12 mouse cellular contexts compared by ENCODE assay signal in genomic region chr16:31598989-31599421, GRCm38 (mm10).
DNase-seq lines count a peak whose midpoint lies in the region; ATAC-seq and TF ChIP-seq lines count a peak whose summit lies in the region.
"Had no signal": no experiment of that assay in that cellular context is flagged by ENCODE, and none has a peak within 500 bp of the region (broad histone marks: within the 10 kb centered on the region; RNA-seq: fewer than 3 reads in every experiment).

No protein-coding gene starts in this region.

- H3K9me3 ChIP-seq in kidney, embryonic 15.5 days (replicated peaks), result no peaks in the 10 kb centered on the region
- H3K9me3 ChIP-seq: embryonic facial prominence, embryonic 15.5 days had no signal

- CTCF ChIA-PET in Patski (lab: Charles Lee), result interaction anchor here (0.9 to 1.8 kb wide), 2 partner anchors 18 to 94 kb away, joined by 4 read pairs; no protein-coding TSS in a partner anchor

- 81% methylated on average over 6 of the region's 6 CpGs for WGBS in lung, adult 2 months
- WGBS in kidney, embryonic 15.5 days, result 91% methylated on average over 6 of the region's 6 CpGs

- no peak overlapping the region for H3K27ac ChIP-seq in kidney, embryonic 15.5 days
- H3K27ac ChIP-seq: embryonic facial prominence, embryonic 15.5 days had no signal

- TF ChIP-seq POLR2A in myocyte (IDR thresholded peaks at IDR 0.05; ENCODE audit: insufficient read length, low read depth), result no peak
- TF ChIP-seq POLR2A in lung, adult 2 months (IDR thresholded peaks at IDR 0.05; ENCODE audit: borderline replicate concordance, extremely low read depth, low read depth, low read length), result no peak

- peak; percentile 27 for ATAC-seq in Patski
- no peak for ATAC-seq in kidney, embryonic 15.5 days (replicated peaks; ENCODE audit: low FRiP score)

- H3K79me2 ChIP-seq in myocyte (ENCODE audit: control insufficient read depth, insufficient read depth), result no peaks in the 10 kb centered on the region

- POLR2A ChIA-PET in Patski (lab: Charles Lee), result interaction anchor here (0.6 to 1.7 kb wide), 3 partner anchors 28 to 64 kb away, joined by 3 to 8 read pairs (median 3); partner anchors contain the start of gene Dlg1

- no peak overlapping the region for H3K9ac ChIP-seq in kidney, embryonic 15.5 days
- H3K9ac ChIP-seq: embryonic facial prominence, embryonic 15.5 days had no signal

- H3K36me3 ChIP-seq in myocyte (ENCODE audit: control insufficient read depth, insufficient read depth), result no peaks in the 10 kb centered on the region
- H3K36me3 ChIP-seq in kidney, embryonic 15.5 days, result no peaks in the 10 kb centered on the region
- H3K36me3 ChIP-seq: embryonic facial prominence, embryonic 15.5 days had no signal

- in situ Hi-C loops in Patski (cut with MboI; ENCODE audit: low pct_unique_long_range_greater_than_20kb), result no loop called here

- no peak overlapping the region for H3K4me3 ChIP-seq in myocyte
- no peak overlapping the region for H3K4me3 ChIP-seq in lung, adult 2 months (replicated peaks; ENCODE audit: extremely low read depth, low read depth, low read length)
- no peak overlapping the region for H3K4me3 ChIP-seq in kidney, embryonic 15.5 days (replicated peaks)
- H3K4me3 ChIP-seq: embryonic facial prominence, embryonic 15.5 days had no signal

- TF ChIP-seq CTCF in Patski (IDR thresholded peaks at IDR 0.05), result no peak
- no peak for TF ChIP-seq CTCF in lung, adult 2 months (IDR thresholded peaks at IDR 0.05; ENCODE audit: insufficient read depth, low read length)

- H3ac ChIP-seq in myocyte (ENCODE audit: control insufficient read depth, insufficient read length), result no peak overlapping the region

- peak; percentile 54 for DNase-seq in gastrocnemius, adult 18-20 months (ENCODE audit: low spot score)
- DNase-seq in gastrocnemius, postnatal 14 days, result no peak
- DNase-seq in left cerebral cortex, adult 9 months (ENCODE audit: low spot score in 2 of 2), result peak; percentile 64 to 69
- DNase-seq in left cerebral cortex, postnatal 10 days (ENCODE audit: extremely low spot score in 1 of 2, low spot score in 2 of 2), result no peak
- DNase-seq in Patski (ENCODE audit: low read depth, low spot score), result no peak
- DNase-seq in lung, adult 2 months, result no peak
- DNase-seq: adrenal gland, adult 8-10 months; kidney, adult 8-10 months; lung, adult 18-20 months had no signal

- H3K27me3 ChIP-seq in Patski (no peaks in the 10 kb centered on the region), myocyte (ENCODE audit: control insufficient read depth, insufficient read depth, insufficient read length) (no peaks in the 10 kb centered on the region)
- no peaks in the 10 kb centered on the region for H3K27me3 ChIP-seq in kidney, embryonic 15.5 days
- H3K27me3 ChIP-seq: embryonic facial prominence, embryonic 15.5 days had no signal

- no peaks in the 10 kb centered on the region for H3K4me1 ChIP-seq in lung, adult 2 months (ENCODE audit: control insufficient read depth, insufficient read depth, low read length)
- peaks cover under 1% of the 10 kb centered on the region; the same call in 1 of the 2 replicates for H3K4me1 ChIP-seq in kidney, embryonic 15.5 days

- H3K4me2 ChIP-seq in myocyte (ENCODE audit: low read depth), result peak overlapping the region; percentile 82
- H3K4me2 ChIP-seq in kidney, embryonic 15.5 days, result no peak overlapping the region
- H3K4me2 ChIP-seq: embryonic facial prominence, embryonic 15.5 days had no signal

- intact Hi-C loops in gastrocnemius, postnatal 14 days (cut with DNase I; ENCODE audit: low total_unique reads), result no loop called here
- intact Hi-C loops in left cerebral cortex, postnatal 10 days (cut with DNase I), result no loop called here

TF ChIP-seq in myocyte, 11 proteins besides CTCF, POLR2A, EP300 and RAD21:
- TF ChIP-seq TCF12 (IDR thresholded peaks at IDR 0.05; ENCODE audit: insufficient read depth, poor library complexity, severe bottlenecking) (peak; percentile 20), TCF3 (IDR thresholded peaks at IDR 0.05; ENCODE audit: insufficient read length, low read depth) (no peak), MYOD1 (IDR thresholded peaks at IDR 0.05; ENCODE audit: control insufficient read depth in 1 of 3, insufficient read length in 2 of 3, low read depth in 2 of 3) (no peak), SRF (IDR thresholded peaks at IDR 0.05; ENCODE audit: control insufficient read depth, insufficient read length, low read depth) (no peak), CEBPB (IDR thresholded peaks at IDR 0.05; ENCODE audit: insufficient read depth, poor library complexity, severe bottlenecking) (peak; percentile 7; the same call in 1 of the 2 replicates), E2F4 (IDR thresholded peaks at IDR 0.05; ENCODE audit: insufficient read depth) (no peak), MAX (IDR thresholded peaks at IDR 0.05; ENCODE audit: low read depth) (no peak), REST (IDR thresholded peaks at IDR 0.05; ENCODE audit: insufficient read depth, insufficient read length) (no peak), MYOG (IDR thresholded peaks at IDR 0.05; ENCODE audit: control insufficient read depth in 1 of 3, insufficient read depth in 1 of 3, insufficient read length in 2 of 3, low read depth in 2 of 3) (no peak), POLR2AphosphoS2 (IDR thresholded peaks at IDR 0.05; ENCODE audit: insufficient read length, low read depth) (no peak)
TF ChIP-seq in myocyte: peak in this region for 2.

Comparison
In these comparisons a context has a peak if more than half of its experiments do, and no peak if none do; other contexts are left out.
1. DNase-seq: peak in gastrocnemius, adult 18-20 months (single experiment) and left cerebral cortex, adult 9 months (2 of 2); none in gastrocnemius, postnatal 14 days (single experiment), left cerebral cortex, postnatal 10 days (0 of 2), Patski (single experiment) and lung, adult 2 months (single experiment).